Mouse (Mus musculus) myocyte (in vitro differentiated cells): Measurements from ENCODE around the gene Grk5. TPM values are rescaled to one million over a fixed set of nuclear protein-coding genes. Genes with fewer than 3 reads are reported as not detected.

Source experiments
- H3K27me3 ChIP-seq: one replicate; pipeline ENCODE4 v1.6.1; 2011; ENCODE audit not compliant: control insufficient read depth, insufficient read depth, insufficient read length
- H3K36me3 ChIP-seq: one replicate; pipeline ENCODE4 v1.6.1; 2011; ENCODE audit not compliant: control insufficient read depth, insufficient read depth
- H3K4me2 ChIP-seq: one replicate; pipeline ENCODE4 v1.6.1; 2011; ENCODE audit warnings: low read depth, control low read depth
- H3K4me3 ChIP-seq: one replicate; pipeline ENCODE4 v1.5.1; 2011; ENCODE audit warnings: mild to moderate bottlenecking, control low read depth, moderate library complexity
- H3K79me2 ChIP-seq: one replicate; pipeline ENCODE4 v1.6.1; 2011; ENCODE audit not compliant: control insufficient read depth, insufficient read depth
- H3ac ChIP-seq: one replicate; pipeline ENCODE4 v1.6.1; 2011; ENCODE audit not compliant: control insufficient read depth, insufficient read length
- CEBPB ChIP-seq: IDR thresholded peaks from 2 replicates; pipeline ENCODE4 v1.6.1; 2011; ENCODE audit warnings: mild to moderate bottlenecking, moderate library complexity; ENCODE audit not compliant: poor library complexity, insufficient read depth, severe bottlenecking
- E2F4 ChIP-seq: IDR thresholded peaks from one replicate; pipeline ENCODE4 v1.6.1; 2011; ENCODE audit warnings: mild to moderate bottlenecking, control low read depth, moderate library complexity; ENCODE audit not compliant: insufficient read depth
- MAX ChIP-seq: IDR thresholded peaks from one replicate; pipeline ENCODE4 v1.6.1; 2011; ENCODE audit warnings: low read depth, mild to moderate bottlenecking, control low read depth
- MYOD1 ChIP-seq, 3 experiments: IDR thresholded peaks; one replicate each; pipeline ENCODE4 v1.6.1; 2011; ENCODE audit warnings: control low read depth in 2 of 3, low read depth in 2 of 3, mild to moderate bottlenecking in 2 of 3, moderate library complexity in 1 of 3; ENCODE audit not compliant: insufficient read length in 2 of 3, control insufficient read depth in 1 of 3
- MYOG ChIP-seq, 3 experiments: IDR thresholded peaks; one replicate each; pipeline ENCODE4 v1.6.1; 2011; ENCODE audit warnings: control low read depth in 2 of 3, low read depth in 2 of 3, mild to moderate bottlenecking in 2 of 3; ENCODE audit not compliant: insufficient read length in 2 of 3, control insufficient read depth in 1 of 3, insufficient read depth in 1 of 3
- POLR2A ChIP-seq: IDR thresholded peaks from one replicate; pipeline ENCODE4 v1.6.1; 2011; ENCODE audit warnings: low read depth, mild to moderate bottlenecking, control low read depth, moderate library complexity; ENCODE audit not compliant: insufficient read length
- POLR2AphosphoS2 ChIP-seq: IDR thresholded peaks from one replicate; pipeline ENCODE4 v1.6.1; 2011; ENCODE audit warnings: low read depth, control low read depth; ENCODE audit not compliant: insufficient read length
- REST ChIP-seq: IDR thresholded peaks from one replicate; pipeline ENCODE4 v1.6.1; 2011; ENCODE audit warnings: mild to moderate bottlenecking, control low read depth, moderate library complexity; ENCODE audit not compliant: insufficient read depth, insufficient read length
- SRF ChIP-seq: IDR thresholded peaks from one replicate; pipeline ENCODE4 v1.6.1; 2011; ENCODE audit warnings: low read depth; ENCODE audit not compliant: control insufficient read depth, insufficient read length
- TCF12 ChIP-seq: IDR thresholded peaks from one replicate; pipeline ENCODE4 v1.6.1; 2011; ENCODE audit warnings: mild to moderate bottlenecking, control low read depth; ENCODE audit not compliant: poor library complexity, insufficient read depth, severe bottlenecking
- TCF3 ChIP-seq: IDR thresholded peaks from one replicate; pipeline ENCODE4 v1.6.1; 2011; ENCODE audit warnings: low read depth, control low read depth; ENCODE audit not compliant: insufficient read length
- USF1 ChIP-seq: IDR thresholded peaks from one replicate; pipeline ENCODE4 v1.6.1; 2011; ENCODE audit warnings: low read depth, mild to moderate bottlenecking, control low read depth, moderate library complexity
- polyA plus RNA-seq: library from polyadenylated mRNA; unstranded; fragments of >200 nt; fragmentation: generic; extraction: Trizol; gene quantifications from one replicate; pipeline ENCODE4 v1.2.1, GENCODE M21; 2012; ENCODE audit warnings: missing spikeins

Grk5 gene
- polyA plus RNA-seq, 1 experiment, result 4.0 TPM

- H3K79me2 ChIP-seq, result no peaks in the 10 kb centered on the region
- H3ac ChIP-seq, result no peak overlapping the region
- H3K4me3 ChIP-seq, result no peak overlapping the region
- no peaks in the 10 kb centered on the region for H3K36me3 ChIP-seq
- no peaks in the 10 kb centered on the region for H3K27me3 ChIP-seq
- TF ChIP-seq TCF12 (no peak), CEBPB (no peak), SRF (no peak), REST (no peak), POLR2A (no peak), MYOD1 (IDR thresholded peaks at IDR 0.05; ENCODE audit: control insufficient read depth in 1 of 3, insufficient read length in 2 of 3, low read depth in 2 of 3) (no peak), USF1 (no peak), MYOG (IDR thresholded peaks at IDR 0.05; ENCODE audit: control insufficient read depth in 1 of 3, insufficient read depth in 1 of 3, insufficient read length in 2 of 3, low read depth in 2 of 3) (no peak), POLR2AphosphoS2 (no peak), MAX (no peak)
- no peak overlapping the region for H3K4me2 ChIP-seq
These were observed 80.9 kb downstream of the Grk5 start for GRCm38 (mm10) chr19:60970406-60970805.

GRCm38 (mm10) chr19:60971598-60971997 lies 82.0 kb downstream of the Grk5 start:
- no peak overlapping the region for H3K4me2 ChIP-seq
- no peaks in the 10 kb centered on the region for H3K79me2 ChIP-seq
- no peaks in the 10 kb centered on the region for H3K36me3 ChIP-seq
- H3ac ChIP-seq, result no peak overlapping the region
- no peaks in the 10 kb centered on the region for H3K27me3 ChIP-seq
- TF ChIP-seq MYOG (IDR thresholded peaks at IDR 0.05; ENCODE audit: control insufficient read depth in 1 of 3, insufficient read depth in 1 of 3, insufficient read length in 2 of 3, low read depth in 2 of 3) (no peak), E2F4 (no peak), TCF12 (no peak)
- H3K4me3 ChIP-seq, result no peak overlapping the region

- H3K4me2 ChIP-seq, result no peak overlapping the region
- no peak overlapping the region for H3K4me3 ChIP-seq
- H3ac ChIP-seq, result no peak overlapping the region
- H3K27me3 ChIP-seq, result no peaks in the 10 kb centered on the region
- no peaks in the 10 kb centered on the region for H3K79me2 ChIP-seq
- H3K36me3 ChIP-seq, result no peaks in the 10 kb centered on the region
- no peak for TF ChIP-seq MYOG (IDR thresholded peaks at IDR 0.05; ENCODE audit: control insufficient read depth in 1 of 3, insufficient read depth in 1 of 3, insufficient read length in 2 of 3, low read depth in 2 of 3)
- no peak for TF ChIP-seq MAX
- no peak for TF ChIP-seq POLR2A
- no peak for TF ChIP-seq TCF3
- no peak for TF ChIP-seq POLR2AphosphoS2
- TF ChIP-seq CEBPB, result no peak
- TF ChIP-seq TCF12, result no peak
These were observed 82.9 kb downstream of the Grk5 start for GRCm38 (mm10) chr19:60972281-60973015.

- H3K36me3 ChIP-seq, result no peaks in the 10 kb centered on the region
- H3K4me3 ChIP-seq, result no peak overlapping the region
- no peak overlapping the region for H3ac ChIP-seq
- no peak for TF ChIP-seq TCF3
- no peak for TF ChIP-seq CEBPB
- no peak for TF ChIP-seq MAX
- TF ChIP-seq POLR2AphosphoS2, result no peak
- no peak for TF ChIP-seq E2F4
- no peak overlapping the region for H3K4me2 ChIP-seq
- no peaks in the 10 kb centered on the region for H3K79me2 ChIP-seq
- no peaks in the 10 kb centered on the region for H3K27me3 ChIP-seq
These were observed 84.0 kb downstream of the Grk5 start for GRCm38 (mm10) chr19:60973508-60973907.

- Histone ChIP-seq H3ac (no peak overlapping the region), H3K27me3 (no peaks in the 10 kb centered on the region), H3K79me2 (no peaks in the 10 kb centered on the region), H3K4me2 (no peak overlapping the region), H3K4me3 (no peak overlapping the region), H3K36me3 (no peaks in the 10 kb centered on the region)
- TF ChIP-seq USF1 (no peak), SRF (no peak)
These were observed 90.0 kb downstream of the Grk5 start for GRCm38 (mm10) chr19:60979581-60979980.

- no peak overlapping the region for H3K4me2 ChIP-seq
- H3K79me2 ChIP-seq, result no peaks in the 10 kb centered on the region
- H3K36me3 ChIP-seq, result no peaks in the 10 kb centered on the region
- H3ac ChIP-seq, result no peak overlapping the region
- TF ChIP-seq MYOD1 (IDR thresholded peaks at IDR 0.05; ENCODE audit: control insufficient read depth in 1 of 3, insufficient read length in 2 of 3, low read depth in 2 of 3), result no peak
- H3K4me3 ChIP-seq, result no peak overlapping the region
- H3K27me3 ChIP-seq, result no peaks in the 10 kb centered on the region
These were observed 91.8 kb downstream of the Grk5 start for GRCm38 (mm10) chr19:60981391-60981790.
